Mouse (Mus musculus): ENCODE data around the gene Ankrd12.

DNA sequence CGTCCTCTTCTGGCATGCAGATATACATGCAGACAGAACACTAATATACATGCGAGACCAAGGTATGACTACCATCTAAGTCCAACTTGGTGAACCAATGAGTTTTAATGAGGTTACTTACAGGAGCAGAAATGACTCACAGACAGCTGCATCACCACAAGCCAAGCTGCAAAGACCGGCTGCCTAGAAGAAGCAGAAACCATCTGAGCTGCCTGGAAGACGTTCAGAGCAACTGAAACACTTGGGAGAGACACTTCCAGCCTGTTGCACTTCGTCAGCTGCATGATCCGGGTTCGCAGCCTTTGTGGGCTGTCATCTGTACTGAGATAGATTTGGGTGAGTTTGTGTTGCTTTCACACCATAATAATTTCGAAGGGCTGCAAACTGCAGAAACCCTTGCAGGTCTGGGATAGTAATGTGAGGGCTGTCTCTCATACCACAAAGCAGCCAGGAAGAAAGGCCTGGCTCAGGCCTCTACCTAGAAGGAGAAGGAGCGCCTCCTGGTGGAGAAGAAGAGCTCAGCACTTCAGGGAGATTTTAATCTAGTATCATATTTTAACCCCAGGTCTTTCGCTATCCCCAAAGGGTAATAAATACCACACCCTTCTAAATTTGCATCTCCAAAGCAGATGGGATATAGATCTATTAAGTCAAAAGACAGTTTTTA, 29.8 kb upstream of the Ankrd12 start:
- TF ChIP-seq POLR2A (IDR thresholded peaks at IDR 0.05; ENCODE audit: low read depth, low read length) (no peak), CTCF (IDR thresholded peaks at IDR 0.05; ENCODE audit: extremely low read depth, insufficient read length, insufficient replicate concordance, low read depth, low read length) (peak; percentile 85; the same call in 1 of the 2 replicates)

Measured in small intestine, adult 2 months (tissue).